Mouse (Mus musculus) naive thymus-derived CD4-positive, alpha-beta T cell, adult 2 months (primary cell): ENCODE measurements around the gene Olfr395.
"Not testable (repeated sequence)": the region's sequence is repeated elsewhere in the genome, so short reads cannot be mapped to it uniquely, and the experiment has no call there.

Experiments
- DNase-seq: peaks from one replicate; pipeline ENCODE4 v3.0.0-alpha.2; 2011; ENCODE audit warnings: low read depth

Olfr395 gene

DNA sequence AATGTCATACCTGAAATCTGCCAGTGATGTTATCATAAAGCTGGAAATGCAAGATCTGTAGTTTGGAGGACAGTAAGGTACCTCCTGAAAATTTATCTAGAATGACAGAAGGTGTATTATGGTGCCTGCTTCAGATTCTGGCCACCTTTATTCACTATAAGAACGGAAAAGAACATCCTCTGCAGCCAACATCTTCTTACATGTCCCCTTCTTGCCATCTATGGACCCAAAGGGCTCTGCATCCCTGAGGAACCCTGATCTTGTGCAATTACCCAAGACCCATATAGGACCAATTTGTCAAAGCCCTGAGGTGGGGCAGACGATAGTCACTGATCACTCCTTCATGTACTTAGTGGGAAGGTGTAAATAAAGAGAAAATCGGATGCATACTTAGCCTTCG is at the start of gene Olfr395:
TSS of gene Olfr395 (minus strand) at position 101 of the 400 bp plus-strand sequence.
- DNase-seq, result not testable (repeated sequence)

DNA sequence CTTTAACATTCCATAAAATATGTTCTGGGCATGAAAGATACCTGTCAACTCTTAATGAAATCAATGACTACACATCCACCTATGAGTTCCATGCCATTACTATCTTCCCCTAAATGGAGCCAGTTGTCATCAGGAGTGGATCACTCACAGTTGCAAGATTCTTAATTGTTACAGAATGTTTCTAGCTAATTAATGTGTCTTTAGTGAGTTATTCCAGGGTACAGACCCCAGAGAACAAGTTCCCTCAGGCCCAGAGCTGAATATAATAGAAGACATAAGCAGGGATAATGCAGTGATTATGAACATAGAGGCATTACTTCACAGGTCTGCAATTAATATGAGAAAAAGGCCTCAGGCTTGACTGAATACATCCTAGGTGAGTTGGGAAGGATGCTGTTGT is 27.3 kb upstream of the Olfr395 start, which contains the start of gene Olfr23:
TSS of gene Olfr23 (plus strand) at position 301 of the 400 bp plus-strand sequence.
- DNase-seq, result no peak

DNA sequence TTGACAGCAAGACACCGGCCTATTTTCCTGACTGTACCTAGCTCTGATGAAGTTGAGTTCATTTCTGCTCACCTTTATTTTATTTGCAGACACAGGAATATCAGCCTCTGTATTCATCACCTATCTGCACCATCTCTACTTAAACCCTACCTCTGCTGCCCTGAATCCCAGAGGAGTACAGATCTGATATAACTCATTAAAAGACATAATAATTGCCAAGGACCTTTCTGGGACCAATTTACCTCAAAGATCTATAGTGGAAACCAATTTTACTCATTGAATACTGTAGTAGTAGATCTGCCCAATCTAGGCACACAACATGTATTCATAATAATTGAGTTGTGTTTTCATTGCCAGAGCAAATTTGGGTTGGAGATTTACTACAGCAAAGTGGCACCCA is 18.4 kb downstream of the Olfr395 start, which contains the start of gene Olfr394:
TSS of gene Olfr394 (minus strand) at position 101 of the 400 bp plus-strand sequence.
- no peak for DNase-seq
